Mouse (Mus musculus): ENCODE results near the gene Gm17535.
"Not testable (repeated sequence)": the region's sequence is repeated elsewhere in the genome, so short reads cannot be mapped to it uniquely, and the experiment has no call there.

Gm17535 gene

DNA sequence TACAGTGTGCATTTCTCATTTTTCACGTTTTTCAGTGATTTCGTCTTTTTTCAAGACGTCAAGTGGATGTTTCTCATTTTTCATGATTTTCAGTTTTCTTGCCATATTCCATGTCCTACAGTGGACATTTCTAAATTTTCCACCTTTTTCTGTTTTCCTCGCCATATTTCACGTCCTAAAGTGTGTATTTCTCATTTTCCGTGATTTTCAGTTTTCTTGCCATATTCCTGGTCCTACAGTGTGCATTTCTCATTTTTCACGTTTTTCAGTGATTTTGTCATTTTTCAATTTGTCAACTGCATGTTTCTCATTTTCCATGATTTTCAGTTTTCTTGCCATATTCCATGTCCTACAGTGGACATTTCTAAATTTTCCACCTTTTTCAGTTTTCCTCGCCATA is at the start of gene Gm17535:
Gene Gm17535, plus strand, starts transcription at position 301 of the 400 bp plus-strand sequence.
- DNase-seq (ENCODE audit: low spot score) = not testable (repeated sequence)

DNA sequence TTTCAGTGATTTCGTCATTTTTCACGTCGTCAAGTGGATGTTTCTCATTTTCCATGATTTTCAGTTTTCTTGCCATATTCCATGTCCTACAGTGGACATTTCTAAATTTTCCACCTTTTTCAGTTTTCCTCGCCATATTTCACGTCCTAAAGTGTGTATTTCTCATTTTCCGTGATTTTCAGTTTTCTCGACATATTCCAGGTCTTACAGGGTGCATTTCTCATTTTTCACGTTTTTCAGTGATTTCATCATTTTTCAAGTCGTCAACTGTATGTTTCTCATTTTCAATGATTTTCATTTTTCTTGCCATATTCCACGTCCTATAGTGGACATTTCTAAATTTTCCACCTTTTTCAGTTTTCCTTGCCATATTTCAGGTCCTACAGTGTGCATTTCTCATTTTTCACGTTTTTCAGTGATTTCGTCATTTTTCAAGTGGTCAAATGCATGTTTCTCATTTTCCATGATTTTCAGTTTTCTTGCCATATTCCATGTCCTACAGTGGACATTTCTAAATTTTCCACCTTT is 33.9 kb upstream of the Gm17535 start, which contains the start of gene Gm10722:
Gene Gm10722, plus strand, starts transcription at position 478 of the 528 bp plus-strand sequence.
- DNase-seq (ENCODE audit: low spot score) = peak; percentile 47

DNA sequence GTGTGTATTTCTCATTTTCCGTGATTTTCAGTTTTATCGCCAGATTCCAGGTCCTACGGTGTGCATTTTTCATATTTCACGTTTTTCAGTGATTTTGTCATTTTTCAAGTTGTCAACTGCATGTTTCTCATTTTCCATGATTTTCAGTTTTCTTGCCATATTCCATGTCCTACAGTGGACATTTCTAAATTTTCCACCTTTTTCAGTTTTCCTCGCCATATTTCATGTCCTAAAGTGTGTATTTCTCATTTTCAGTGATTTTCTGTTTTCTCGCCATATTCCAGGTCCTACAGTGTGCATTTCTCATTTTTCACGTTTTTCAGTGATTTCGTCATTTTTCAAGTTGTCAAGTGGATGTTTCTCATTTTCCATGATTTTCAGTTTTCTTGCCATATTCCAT is 33.4 kb upstream of the Gm17535 start:
- DNase-seq (ENCODE audit: low spot score) = not testable (repeated sequence)

DNA sequence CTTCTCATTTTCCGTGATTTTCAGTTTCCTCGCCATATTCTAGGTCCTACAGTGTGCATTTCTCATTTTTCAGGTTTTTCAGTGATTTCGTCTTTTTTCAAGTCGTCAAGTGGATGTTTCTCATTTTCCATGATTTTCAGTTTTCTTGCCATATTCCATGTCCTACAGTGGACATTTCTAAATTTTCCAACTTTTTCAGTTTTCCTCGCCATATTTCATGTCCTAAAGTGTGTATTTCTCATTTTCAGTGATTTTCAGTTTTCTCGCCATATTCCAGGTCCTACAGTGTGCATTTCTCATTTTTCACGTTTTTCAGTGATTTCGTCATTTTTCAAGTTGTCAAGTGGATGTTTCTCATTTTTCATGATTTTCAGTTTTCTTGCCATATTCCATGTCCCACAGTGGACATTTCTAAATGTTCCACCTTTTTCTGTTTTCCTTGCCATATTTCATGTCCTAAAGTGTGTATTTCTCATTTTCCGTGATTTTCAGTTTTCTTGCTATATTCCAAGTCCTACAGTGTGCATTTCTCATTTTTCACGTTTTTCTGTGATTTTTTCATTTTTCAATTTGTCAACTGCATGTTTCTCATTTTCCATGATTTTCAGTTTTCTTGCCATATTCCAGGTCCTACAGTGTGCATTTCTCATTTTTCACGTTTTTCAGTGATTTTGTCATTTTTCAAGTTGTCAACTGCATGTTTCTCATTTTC is 32.3 kb upstream of the Gm17535 start:
- peak; percentile 17 for DNase-seq (ENCODE audit: low spot score)

DNA sequence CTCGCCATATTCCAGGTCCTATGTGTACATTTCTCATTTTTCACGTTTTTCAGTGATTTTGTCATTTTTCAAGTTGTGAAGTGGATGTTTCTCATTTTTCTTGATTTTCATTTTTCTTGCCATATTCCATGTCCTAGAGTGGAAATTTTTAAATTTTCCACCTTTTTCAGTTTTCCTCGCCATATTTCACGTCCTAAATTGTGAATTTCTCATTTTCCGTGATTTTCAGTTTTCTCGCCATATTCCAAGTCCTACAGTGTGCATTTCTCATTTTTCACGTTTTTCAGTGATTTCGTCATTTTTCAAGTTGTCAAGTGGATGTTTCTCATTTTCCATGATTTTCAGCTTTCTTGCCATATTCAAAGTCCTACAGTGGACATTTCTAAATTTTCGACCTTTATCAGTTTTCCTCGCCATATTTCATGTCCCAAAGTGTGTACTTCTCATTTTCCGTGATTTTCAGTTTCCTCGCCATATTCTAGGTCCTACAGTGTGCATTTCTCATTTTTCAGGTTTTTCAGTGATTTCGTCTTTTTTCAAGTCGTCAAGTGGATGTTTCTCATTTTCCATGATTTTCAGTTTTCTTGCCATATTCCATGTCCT is 31.5 kb upstream of the Gm17535 start, which contains the start of gene Gm11168:
Gene Gm11168, plus strand, starts transcription at position 553 of the 603 bp plus-strand sequence.
- not testable (repeated sequence) for DNase-seq (ENCODE audit: low spot score)

DNA sequence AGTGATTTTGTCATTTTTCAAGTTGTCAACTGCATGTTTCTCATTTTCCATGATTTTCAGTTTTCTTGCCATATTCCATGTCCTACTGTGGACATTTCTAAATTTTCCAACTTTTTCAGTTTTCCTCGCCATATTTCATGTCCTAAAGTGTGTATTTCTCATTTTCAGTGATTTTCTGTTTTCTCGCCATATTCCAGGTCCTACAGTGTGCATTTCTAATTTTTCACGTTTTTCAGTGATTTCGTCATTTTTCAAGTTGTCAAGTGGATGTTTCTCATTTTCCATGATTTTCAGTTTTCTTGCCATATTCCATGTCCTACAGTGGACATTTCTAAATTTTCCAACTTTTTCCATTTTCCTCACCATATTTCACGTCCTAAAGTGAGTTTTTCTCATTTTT is 28.2 kb upstream of the Gm17535 start:
- not testable (repeated sequence) for DNase-seq (ENCODE audit: low spot score)

DNA sequence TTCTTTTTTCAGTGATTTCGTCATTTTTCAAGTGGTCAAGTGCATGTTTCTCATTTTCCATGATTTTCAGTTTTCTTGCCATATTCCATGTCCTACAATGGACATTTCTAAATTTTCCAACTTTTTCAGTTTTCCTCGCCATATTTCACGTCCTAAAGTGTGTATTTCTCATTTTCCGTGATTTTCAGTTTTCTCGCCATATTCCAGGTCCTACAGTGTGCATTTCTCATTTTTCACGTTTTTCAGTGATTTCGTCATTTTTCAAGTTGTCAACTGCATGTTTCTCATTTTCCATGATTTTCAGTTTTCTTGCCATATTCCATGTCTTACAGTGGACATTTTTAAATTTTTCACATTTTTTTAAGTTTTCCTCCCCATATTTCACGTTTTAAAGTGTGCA is 27.8 kb upstream of the Gm17535 start:
- not testable (repeated sequence) for DNase-seq (ENCODE audit: low spot score)

DNA sequence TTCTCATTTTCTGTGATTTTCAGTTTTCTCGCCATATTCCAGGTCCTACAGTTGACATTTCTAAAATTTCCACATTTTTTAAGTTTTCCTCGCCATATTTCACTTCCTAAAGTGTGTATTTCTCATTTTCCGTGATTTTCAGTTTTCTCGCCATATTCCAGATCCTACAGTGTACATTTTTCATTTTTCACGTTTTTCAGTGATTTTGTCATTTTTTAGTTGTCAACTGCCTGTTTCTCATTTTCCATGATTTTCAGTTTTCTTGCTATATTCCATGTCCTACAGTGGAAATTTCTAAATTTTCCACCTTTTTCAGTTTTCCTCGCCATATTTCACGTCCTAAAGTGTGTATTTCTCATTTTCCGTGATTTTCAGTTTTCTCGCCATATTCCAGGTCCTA is 27.1 kb upstream of the Gm17535 start:
- DNase-seq (ENCODE audit: low spot score) = peak; percentile 29

DNA sequence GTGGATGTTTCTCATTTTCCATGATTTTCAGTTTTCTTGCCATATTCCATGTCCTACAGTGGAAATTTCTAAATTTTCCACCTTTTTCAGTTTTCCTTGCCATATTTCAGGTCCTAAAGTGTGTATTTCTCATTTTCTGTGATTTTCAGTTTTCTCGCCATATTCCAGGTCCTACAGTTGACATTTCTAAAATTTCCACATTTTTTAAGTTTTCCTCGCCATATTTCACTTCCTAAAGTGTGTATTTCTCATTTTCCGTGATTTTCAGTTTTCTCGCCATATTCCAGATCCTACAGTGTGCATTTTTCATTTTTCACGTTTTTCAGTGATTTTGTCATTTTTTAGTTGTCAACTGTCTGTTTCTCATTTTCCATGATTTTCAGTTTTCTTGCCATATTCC is 25.1 kb upstream of the Gm17535 start:
- not testable (repeated sequence) for DNase-seq (ENCODE audit: low spot score)

DNA sequence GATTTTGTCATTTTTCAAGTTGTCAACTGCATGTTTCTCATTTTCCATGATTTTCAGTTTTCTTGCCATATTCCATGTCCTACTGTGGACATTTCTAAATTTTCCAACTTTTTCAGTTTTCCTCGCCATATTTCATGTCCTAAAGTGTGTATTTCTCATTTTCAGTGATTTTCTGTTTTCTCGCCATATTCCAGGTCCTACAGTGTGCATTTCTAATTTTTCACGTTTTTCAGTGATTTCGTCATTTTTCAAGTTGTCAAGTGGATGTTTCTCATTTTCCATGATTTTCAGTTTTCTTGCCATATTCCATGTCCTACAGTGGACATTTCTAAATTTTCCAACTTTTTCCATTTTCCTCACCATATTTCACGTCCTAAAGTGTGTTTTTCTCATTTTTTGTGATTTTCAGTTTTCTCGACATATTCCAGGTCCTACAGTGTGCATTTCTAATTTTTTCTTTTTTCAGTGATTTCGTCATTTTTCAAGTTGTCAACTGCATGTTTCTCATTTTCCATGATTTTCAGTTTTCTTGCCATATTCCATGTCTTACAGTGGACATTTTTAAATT is 22.3 kb upstream of the Gm17535 start:
- DNase-seq (ENCODE audit: low spot score) = not testable (repeated sequence)

DNA sequence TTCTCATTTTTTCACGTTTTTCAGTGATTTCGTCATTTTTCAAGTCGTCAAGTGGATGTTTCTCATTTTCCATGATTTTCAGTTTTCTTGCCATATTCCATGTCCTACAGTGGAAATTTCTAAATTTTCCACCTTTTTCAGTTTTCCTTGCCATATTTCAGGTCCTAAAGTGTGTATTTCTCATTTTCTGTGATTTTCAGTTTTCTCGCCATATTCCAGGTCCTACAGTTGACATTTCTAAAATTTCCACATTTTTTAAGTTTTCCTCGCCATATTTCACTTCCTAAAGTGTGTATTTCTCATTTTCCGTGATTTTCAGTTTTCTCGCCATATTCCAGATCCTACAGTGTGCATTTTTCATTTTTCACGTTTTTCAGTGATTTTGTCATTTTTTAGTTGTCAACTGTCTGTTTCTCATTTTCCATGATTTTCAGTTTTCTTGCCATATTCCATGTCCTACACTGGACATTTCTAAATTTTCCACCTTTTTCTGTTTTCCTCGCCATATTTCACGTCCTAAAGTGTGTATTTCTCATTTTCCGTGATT is 21.6 kb upstream of the Gm17535 start, which contains the start of gene Gm10721:
Gene Gm10721, plus strand, starts transcription at position 408 of the 547 bp plus-strand sequence.
- DNase-seq (ENCODE audit: low spot score) = not testable (repeated sequence)

DNA sequence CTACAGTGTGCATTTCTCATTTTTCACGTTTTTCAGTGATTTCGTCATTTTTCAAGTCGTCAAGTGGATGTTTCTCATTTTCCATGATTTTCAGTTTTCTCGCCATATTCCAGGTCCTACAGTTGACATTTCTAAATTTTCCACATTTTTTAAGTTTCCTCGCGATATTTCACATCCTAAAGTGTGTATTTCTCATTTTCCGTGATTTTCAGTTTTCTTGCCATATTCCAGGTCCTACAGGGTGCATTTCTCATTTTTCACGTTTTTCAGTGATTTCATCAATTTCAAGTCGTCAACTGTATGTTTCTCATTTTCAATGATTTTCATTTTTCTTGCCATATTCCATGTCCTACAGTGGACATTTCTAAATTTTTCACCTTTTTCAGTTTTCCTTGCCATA is 19.0 kb upstream of the Gm17535 start, which contains the start of gene Gm10720:
Gene Gm10720, plus strand, starts transcription at position 301 of the 400 bp plus-strand sequence.
- not testable (repeated sequence) for DNase-seq (ENCODE audit: low spot score)

DNA sequence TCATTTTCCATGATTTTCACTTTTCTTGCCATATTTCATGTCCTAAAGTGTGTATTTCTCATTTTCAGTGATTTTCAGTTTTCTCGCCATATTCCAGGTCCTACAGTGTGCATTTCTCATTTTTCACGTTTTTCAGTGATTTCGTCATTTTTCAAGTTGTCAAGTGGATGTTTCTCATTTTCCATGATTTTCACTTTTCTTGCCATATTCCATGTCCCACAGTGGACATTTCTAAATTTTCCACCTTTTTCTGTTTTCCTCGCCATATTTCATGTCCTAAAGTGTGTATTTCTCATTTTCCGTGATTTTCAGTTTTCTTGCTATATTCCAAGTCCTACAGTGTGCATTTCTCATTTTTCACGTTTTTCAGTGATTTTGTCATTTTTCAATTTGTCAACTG is 18.5 kb upstream of the Gm17535 start:
- DNase-seq (ENCODE audit: low spot score) = not testable (repeated sequence)

DNA sequence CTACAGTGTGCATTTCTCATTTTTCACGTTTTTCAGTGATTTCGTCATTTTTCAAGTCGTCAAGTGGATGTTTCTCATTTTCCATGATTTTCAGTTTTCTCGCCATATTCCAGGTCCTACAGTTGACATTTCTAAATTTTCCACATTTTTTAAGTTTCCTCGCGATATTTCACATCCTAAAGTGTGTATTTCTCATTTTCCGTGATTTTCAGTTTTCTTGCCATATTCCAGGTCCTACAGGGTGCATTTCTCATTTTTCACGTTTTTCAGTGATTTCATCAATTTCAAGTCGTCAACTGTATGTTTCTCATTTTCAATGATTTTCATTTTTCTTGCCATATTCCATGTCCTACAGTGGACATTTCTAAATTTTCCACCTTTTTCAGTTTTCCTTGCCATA is 17.3 kb upstream of the Gm17535 start, which contains the start of gene Gm10719:
Gene Gm10719, plus strand, starts transcription at position 301 of the 400 bp plus-strand sequence.
- DNase-seq (ENCODE audit: low spot score) = not testable (repeated sequence)

DNA sequence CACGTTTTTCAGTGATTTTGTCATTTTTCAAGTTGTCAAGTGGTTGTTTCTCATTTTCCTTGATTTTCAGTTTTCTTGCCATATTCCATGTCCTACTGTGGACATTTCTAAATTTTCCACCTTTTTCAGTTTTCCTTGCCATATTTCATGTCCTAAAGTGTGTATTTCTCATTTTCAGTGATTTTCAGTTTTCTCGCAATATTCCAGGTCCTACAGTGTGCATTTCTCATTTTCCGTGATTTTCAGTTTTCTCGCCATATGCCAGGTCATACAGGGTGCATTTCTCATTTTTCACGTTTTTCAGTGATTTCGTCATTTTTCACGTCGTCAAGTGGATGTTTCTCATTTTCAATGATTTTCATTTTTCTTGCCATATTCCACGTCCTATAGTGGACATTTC is 15.5 kb upstream of the Gm17535 start:
- not testable (repeated sequence) for DNase-seq (ENCODE audit: low spot score)

DNA sequence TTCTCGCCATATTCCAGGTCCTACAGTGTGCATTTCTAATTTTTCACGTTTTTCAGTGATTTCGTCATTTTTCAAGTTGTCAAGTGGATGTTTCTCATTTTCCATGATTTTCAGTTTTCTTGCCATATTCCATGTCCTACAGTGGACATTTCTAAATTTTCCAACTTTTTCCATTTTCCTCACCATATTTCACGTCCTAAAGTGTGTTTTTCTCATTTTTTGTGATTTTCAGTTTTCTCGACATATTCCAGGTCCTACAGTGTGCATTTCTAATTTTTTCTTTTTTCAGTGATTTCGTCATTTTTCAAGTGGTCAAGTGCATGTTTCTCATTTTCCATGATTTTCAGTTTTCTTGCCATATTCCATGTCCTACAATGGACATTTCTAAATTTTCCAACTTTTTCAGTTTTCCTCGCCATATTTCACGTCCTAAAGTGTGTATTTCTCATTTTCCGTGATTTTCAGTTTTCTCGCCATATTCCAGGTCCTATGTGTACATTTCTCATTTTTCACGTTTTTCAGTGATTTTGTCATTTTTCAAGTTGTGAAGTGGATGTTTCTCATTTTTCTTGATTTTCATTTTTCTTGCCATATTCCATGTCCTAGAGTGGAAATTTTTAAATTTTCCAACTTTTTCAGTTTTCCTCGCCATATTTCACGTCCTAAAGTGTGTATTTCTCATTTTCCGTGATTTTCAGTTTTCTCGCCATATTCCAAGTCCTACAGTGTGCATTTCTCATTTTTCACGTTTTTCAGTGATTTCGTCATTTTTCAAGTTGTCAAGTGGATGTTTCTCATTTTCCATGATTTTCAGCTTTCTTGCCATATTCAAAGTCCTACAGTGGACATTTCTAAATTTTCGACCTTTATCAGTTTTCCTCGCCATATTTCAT is 14.3 kb upstream of the Gm17535 start:
- not testable (repeated sequence) for DNase-seq (ENCODE audit: low spot score)

DNA sequence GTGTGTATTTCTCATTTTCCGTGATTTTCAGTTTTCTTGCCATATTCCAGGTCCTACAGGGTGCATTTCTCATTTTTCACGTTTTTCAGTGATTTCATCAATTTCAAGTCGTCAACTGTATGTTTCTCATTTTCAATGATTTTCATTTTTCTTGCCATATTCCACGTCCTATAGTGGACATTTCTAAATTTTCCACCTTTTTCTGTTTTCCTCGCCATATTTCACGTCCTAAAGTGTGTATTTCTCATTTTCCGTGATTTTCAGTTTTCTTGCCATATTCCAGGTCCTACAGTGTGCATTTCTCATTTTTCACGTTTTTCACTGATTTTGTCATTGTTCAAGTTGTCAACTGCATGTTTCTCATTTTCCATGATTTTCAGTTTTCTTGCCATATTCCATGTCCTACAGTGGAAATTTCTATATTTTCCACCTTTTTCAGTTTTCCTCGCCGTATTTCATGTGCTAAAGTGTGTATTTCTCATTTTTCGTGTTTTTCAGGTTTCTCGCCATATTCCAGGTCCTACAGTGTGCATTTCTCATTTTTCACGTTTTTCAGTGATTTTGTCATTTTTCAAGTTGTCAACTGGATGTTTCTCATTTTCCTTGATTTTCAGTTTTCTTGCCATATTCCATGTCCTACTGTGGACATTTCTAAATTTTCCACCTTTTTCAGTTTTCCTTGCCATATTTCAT is 11.9 kb upstream of the Gm17535 start:
- peak; percentile 44 for DNase-seq (ENCODE audit: low spot score)

DNA sequence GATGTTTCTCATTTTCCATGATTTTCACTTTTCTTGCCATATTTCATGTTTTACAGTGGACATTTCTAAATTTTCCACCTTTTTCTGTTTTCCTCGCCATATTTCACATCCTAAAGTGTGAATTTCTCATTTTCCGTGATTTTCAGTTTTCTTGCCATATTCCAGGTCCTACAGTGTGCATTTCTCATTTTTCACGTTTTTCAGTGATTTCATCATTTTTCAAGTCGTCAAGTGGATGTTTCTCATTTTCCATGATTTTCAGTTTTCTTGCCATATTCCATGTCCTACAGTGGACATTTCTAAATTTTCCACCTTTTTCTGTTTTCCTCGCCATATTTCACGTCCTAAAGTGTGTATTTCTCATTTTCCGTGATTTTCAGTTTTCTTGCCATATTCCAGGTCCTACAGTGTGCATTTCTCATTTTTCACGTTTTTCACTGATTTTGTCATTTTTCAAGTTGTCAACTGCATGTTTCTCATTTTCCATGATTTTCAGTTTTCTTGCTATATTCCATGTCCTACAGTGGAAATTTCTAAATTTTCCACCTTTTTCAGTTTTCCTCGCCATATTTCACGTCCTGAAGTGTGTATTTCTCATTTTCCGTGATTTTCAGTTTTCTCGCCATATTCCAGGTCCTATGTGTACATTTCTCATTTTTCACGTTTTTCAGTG is 11.0 kb upstream of the Gm17535 start, which contains the start of gene Gm10718:
Gene Gm10718, plus strand, starts transcription at position 236 of the 673 bp plus-strand sequence.
- not testable (repeated sequence) for DNase-seq (ENCODE audit: low spot score)

DNA sequence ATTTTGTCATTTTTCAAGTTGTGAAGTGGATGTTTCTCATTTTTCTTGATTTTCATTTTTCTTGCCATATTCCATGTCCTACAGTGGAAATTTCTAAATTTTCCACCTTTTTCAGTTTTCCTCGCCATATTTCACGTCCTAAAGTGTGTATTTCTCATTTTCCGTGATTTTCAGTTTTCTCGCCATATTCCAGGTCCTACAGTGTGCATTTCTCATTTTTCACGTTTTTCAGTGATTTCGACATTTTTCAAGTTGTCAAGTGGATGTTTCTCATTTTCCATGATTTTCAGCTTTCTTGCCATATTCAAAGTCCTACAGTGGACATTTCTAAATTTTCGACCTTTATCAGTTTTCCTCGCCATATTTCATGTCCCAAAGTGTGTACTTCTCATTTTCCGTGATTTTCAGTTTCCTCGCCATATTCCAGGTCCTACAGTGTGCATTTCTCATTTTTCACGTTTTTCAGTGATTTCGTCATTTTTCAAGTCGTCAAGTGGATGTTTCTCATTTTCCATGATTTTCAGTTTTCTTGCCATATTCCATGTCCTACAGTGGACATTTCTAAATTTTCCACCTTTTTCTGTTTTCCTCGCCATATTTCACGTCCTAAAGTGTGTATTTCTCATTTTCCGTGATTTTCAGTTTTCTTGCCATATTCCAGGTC is 10.3 kb upstream of the Gm17535 start:
- DNase-seq (ENCODE audit: low spot score) = not testable (repeated sequence)

All from c-Kit-positive CD71-positive TER-119-positive erythroid progenitor cells, embryonic 14.5 days (primary cell).